Mouse (Mus musculus) MEL (cell line): ENCODE results near the gene Arhgap40.

Experiments used
- CTCF ChIP-seq, 3 experiments: IDR thresholded peaks in 2 of 3; conservative IDR thresholded peaks in 1 of 3; 2 replicates each; pipeline ENCODE4 v1.5.1; 2011 to 2012; ENCODE audit warnings: low read length in 3 of 3, low read depth in 2 of 3, mild to moderate bottlenecking in 2 of 3, improper control_type of control experiment in 1 of 3, inconsistent platforms in 1 of 3, mixed read lengths in 1 of 3, moderate library complexity in 1 of 3; ENCODE audit not compliant: control insufficient read depth in 1 of 3, insufficient read depth in 1 of 3, poor library complexity in 1 of 3, severe bottlenecking in 1 of 3
- EP300 ChIP-seq, 2 experiments: IDR thresholded peaks; 2 replicates each; pipeline ENCODE4 v1.6.1; 2011; ENCODE audit warnings: improper control_type of control experiment in 2 of 2, low read length in 2 of 2, low read depth in 1 of 2, mild to moderate bottlenecking in 1 of 2
- GABPA ChIP-seq: IDR thresholded peaks from 2 replicates; pipeline ENCODE4 v1.6.1; 2012; ENCODE audit warnings: low read depth, mild to moderate bottlenecking, inconsistent platforms, low read length, improper control_type of control experiment, moderate library complexity
- GATA1 ChIP-seq: IDR thresholded peaks from 2 replicates; pipeline ENCODE4 v1.6.1; 2011; ENCODE audit warnings: low read depth, low read length, improper control_type of control experiment
- HCFC1 ChIP-seq: IDR thresholded peaks from 2 replicates; pipeline ENCODE4 v1.6.1; 2012; ENCODE audit warnings: low read depth, mild to moderate bottlenecking, inconsistent platforms, low read length, improper control_type of control experiment, moderate library complexity
- KAT2A ChIP-seq: conservative IDR thresholded peaks from 2 replicates; pipeline ENCODE4 v1.6.1; 2012; ENCODE audit warnings: low read depth, low read length, improper control_type of control experiment, inconsistent platforms
- MEF2A ChIP-seq: IDR thresholded peaks from 2 replicates; pipeline ENCODE4 v1.6.1; 2014; ENCODE audit warnings: low read depth, mild to moderate bottlenecking, inconsistent platforms, low read length, improper control_type of control experiment; ENCODE audit not compliant: poor library complexity, insufficient replicate concordance, severe bottlenecking; ENCODE audit errors: extremely low read depth
- POLR2A ChIP-seq, 2 experiments: IDR thresholded peaks; 2 replicates each; pipeline ENCODE4 v1.6.1; 2011 to 2012; ENCODE audit warnings: low read length in 2 of 2, mild to moderate bottlenecking in 2 of 2, control low read depth in 1 of 2, improper control_type of control experiment in 1 of 2, low read depth in 1 of 2, moderate library complexity in 1 of 2; ENCODE audit not compliant: control insufficient read depth in 1 of 2, insufficient read depth in 1 of 2, poor library complexity in 1 of 2
- SIN3A ChIP-seq: IDR thresholded peaks from 2 replicates; pipeline ENCODE4 v1.6.1; 2012; ENCODE audit warnings: low read length, improper control_type of control experiment, inconsistent platforms
- UBTF ChIP-seq: IDR thresholded peaks from 2 replicates; pipeline ENCODE4 v1.6.1; 2012; ENCODE audit warnings: low read depth, mild to moderate bottlenecking, inconsistent platforms, low read length, improper control_type of control experiment, moderate library complexity, borderline replicate concordance; ENCODE audit not compliant: insufficient read depth
- USF2 ChIP-seq, 2 experiments: IDR thresholded peaks; 2 replicates each; pipeline ENCODE4 v1.6.1; 2011 to 2012; ENCODE audit warnings: improper control_type of control experiment in 2 of 2, low read length in 2 of 2, borderline replicate concordance in 1 of 2, inconsistent platforms in 1 of 2, low read depth in 1 of 2, mild to moderate bottlenecking in 1 of 2; ENCODE audit not compliant: insufficient read depth in 1 of 2
- ZKSCAN1 ChIP-seq: IDR thresholded peaks from 2 replicates; pipeline ENCODE4 v1.6.1; 2012; ENCODE audit warnings: low read depth, mild to moderate bottlenecking, inconsistent platforms, low read length, improper control_type of control experiment, moderate library complexity

DNA sequence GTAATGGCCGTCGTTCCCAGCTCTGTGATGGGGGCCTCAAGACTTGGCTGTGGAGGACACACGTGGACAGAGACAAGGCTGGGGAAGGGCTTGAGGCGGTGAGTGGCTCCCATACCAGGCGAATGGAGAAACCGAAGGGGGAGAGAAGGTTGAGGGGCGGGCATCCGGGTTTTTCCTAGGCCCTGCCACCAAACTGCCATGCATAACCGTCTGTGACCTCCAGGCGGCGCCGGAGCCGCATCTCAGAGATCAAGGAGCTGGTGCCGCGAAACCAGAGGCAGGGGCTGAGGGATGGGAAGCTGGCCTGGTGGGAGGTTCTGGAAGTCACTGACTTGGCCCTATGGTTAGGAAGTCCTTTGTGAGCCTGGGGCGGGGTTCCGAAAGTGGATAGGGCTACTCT lies 34.2 kb downstream of the Arhgap40 start:
- TF ChIP-seq USF2 (IDR thresholded peaks at IDR 0.05; ENCODE audit: borderline replicate concordance in 1 of 2, insufficient read depth in 1 of 2, low read depth in 1 of 2, low read length in 2 of 2): no peak
- TF ChIP-seq CTCF (IDR thresholded peaks at IDR 0.05 in 2 of 3, conservative IDR thresholded peaks at IDR 0.05 in 1 of 3; ENCODE audit: control insufficient read depth in 1 of 3, insufficient read depth in 1 of 3, low read depth in 2 of 3, low read length in 3 of 3, poor library complexity in 1 of 3, severe bottlenecking in 1 of 3): peak; percentile 78 to 98 (median 95)
- TF ChIP-seq SIN3A: no peak
- TF ChIP-seq MEF2A: no peak
- no peak for TF ChIP-seq ZKSCAN1
- TF ChIP-seq EP300 (IDR thresholded peaks at IDR 0.05; ENCODE audit: low read depth in 1 of 2, low read length in 2 of 2): no peak
- TF ChIP-seq KAT2A: no peak
- TF ChIP-seq GATA1: no peak
- no peak for TF ChIP-seq UBTF
- no peak for TF ChIP-seq POLR2A (IDR thresholded peaks at IDR 0.05; ENCODE audit: control insufficient read depth in 1 of 2, insufficient read depth in 1 of 2, low read depth in 1 of 2, low read length in 2 of 2, poor library complexity in 1 of 2)
- TF ChIP-seq GABPA: no peak
- no peak for TF ChIP-seq HCFC1
